Mouse (Mus musculus) hindbrain, postnatal 0 days (tissue): ENCODE results near the gene Tbc1d10c. TPM values are rescaled to one million over a fixed set of nuclear protein-coding genes. Genes with fewer than 3 reads are reported as not detected.

Source experiments
- ATAC-seq: fragments of 200-750 bp; cut with Nextera tagmentation; 2 replicates; pipeline ENCODE4 v1.8.0; 2017; ENCODE audit warnings: mild to moderate bottlenecking, moderate TSS enrichment, moderate library complexity
- DNase-seq: peaks from one replicate; pipeline ENCODE4 v3.0.0-alpha.2; 2015; ENCODE audit warnings: low spot score
- H3K27ac ChIP-seq: fragments of 300-500 bp; sonication (generic); 2 replicates; pipeline ENCODE4 v1.5.1; 2014; ENCODE audit warnings: mild to moderate bottlenecking
- H3K27me3 ChIP-seq: fragments of 300-500 bp; sonication (generic); 2 replicates; pipeline ENCODE4 v1.6.1; 2014; ENCODE audit warnings: low read length, mixed read lengths; ENCODE audit not compliant: insufficient read depth
- H3K36me3 ChIP-seq: fragments of 300-500 bp; sonication (generic); 2 replicates; pipeline ENCODE4 v1.6.1; 2014; ENCODE audit warnings: low read length, mixed read lengths; ENCODE audit not compliant: insufficient read depth
- H3K4me1 ChIP-seq: fragments of 300-500 bp; sonication (generic); 2 replicates; pipeline ENCODE4 v1.6.1; 2014; ENCODE audit warnings: antibody characterized with exemption, low read length, mixed read lengths; ENCODE audit not compliant: insufficient read depth
- H3K4me2 ChIP-seq: fragments of 300-500 bp; sonication (generic); 2 replicates; pipeline ENCODE4 v1.6.1; 2014; ENCODE audit warnings: low read depth, mild to moderate bottlenecking, low read length, moderate library complexity, mixed read lengths
- H3K4me3 ChIP-seq: fragments of 300-500 bp; sonication (generic); 2 replicates; pipeline ENCODE4 v1.5.1; 2014; ENCODE audit warnings: low read length
- H3K9ac ChIP-seq: fragments of 300-500 bp; sonication (generic); replicated peaks from 2 replicates; pipeline ENCODE4 v1.6.1; 2014; ENCODE audit warnings: mild to moderate bottlenecking, low read length, moderate library complexity, mixed read lengths
- H3K9me3 ChIP-seq: fragments of 300-500 bp; sonication (generic); 2 replicates; pipeline ENCODE4 v1.6.1; 2016; ENCODE audit warnings: low read length, mixed read lengths
- CTCF ChIP-seq: IDR thresholded peaks from 2 replicates; pipeline ENCODE4 v1.5.1; 2016; ENCODE audit warnings: antibody characterized with exemption, control low read depth, low read depth
- WGBS: fragments of 180-500 bp; shearing (Covaris S2); extraction: QIAGEN DNeasy Blood & Tissue Kit; methylation state at CpG from one replicate; pipeline ENCODE4 v1.1.7; 2014; 5-methylcytosine and 5-hydroxymethylcytosine counted together
- polyA plus RNA-seq: library from polyadenylated mRNA; unstranded; fragments of >200 nt; fragmentation: Nextera tagmentation; extraction: Ambion mirVana; gene quantifications from 2 replicates; pipeline ENCODE4 v1.2.1, GENCODE M21; 2015
- total RNA-seq: library from RNA; depleted of rRNA; stranded (reverse); fragments of >200 nt; gene quantifications from 2 replicates; pipeline ENCODE4 v1.2.3, GENCODE M21; 2014

The Tbc1d10c gene
- total and polyA plus RNA-seq, 2 experiments from 2014 or later = 0.95 to 3.8 TPM

- 67% methylated on average over 8 of the region's 8 CpGs for WGBS
- TF ChIP-seq CTCF = no peak
- no peaks in the 10 kb centered on the region for H3K27me3 ChIP-seq
Observed at GRCm38 (mm10) chr19:4230415-4230814, 39.3 kb upstream of the Tbc1d10c start.

GRCm38 (mm10) chr19:4229451-4230076, 38.5 kb upstream of the Tbc1d10c start:
- Histone ChIP-seq H3K27me3 (no peaks in the 10 kb centered on the region), H3K4me1 (peaks cover 6% of the 10 kb centered on the region; the same call in 1 of the 2 replicates), H3K36me3 (no peaks in the 10 kb centered on the region), H3K4me3 (no peak overlapping the region), H3K4me2 (no peak overlapping the region), H3K9ac (no peak overlapping the region), H3K27ac (no peak overlapping the region), H3K9me3 (no peaks in the 10 kb centered on the region)
- DNase-seq (no peak), ATAC-seq (no peak)
- no peak for TF ChIP-seq CTCF
- 30% methylated on average over 9 of the region's 9 CpGs for WGBS

More at GRCm38 (mm10) chr19:4230415-4230814, 39.3 kb upstream of the Tbc1d10c start:
- H3K4me2 ChIP-seq = no peak overlapping the region
- no peaks in the 10 kb centered on the region for H3K9me3 ChIP-seq
- ATAC-seq = no peak
- peaks cover 6% of the 10 kb centered on the region; the same call in 1 of the 2 replicates for H3K4me1 ChIP-seq
- H3K36me3 ChIP-seq = no peaks in the 10 kb centered on the region
- no peak overlapping the region for H3K27ac ChIP-seq
- H3K4me3 ChIP-seq = no peak overlapping the region
- no peak overlapping the region for H3K9ac ChIP-seq
- no peak for DNase-seq

DNA sequence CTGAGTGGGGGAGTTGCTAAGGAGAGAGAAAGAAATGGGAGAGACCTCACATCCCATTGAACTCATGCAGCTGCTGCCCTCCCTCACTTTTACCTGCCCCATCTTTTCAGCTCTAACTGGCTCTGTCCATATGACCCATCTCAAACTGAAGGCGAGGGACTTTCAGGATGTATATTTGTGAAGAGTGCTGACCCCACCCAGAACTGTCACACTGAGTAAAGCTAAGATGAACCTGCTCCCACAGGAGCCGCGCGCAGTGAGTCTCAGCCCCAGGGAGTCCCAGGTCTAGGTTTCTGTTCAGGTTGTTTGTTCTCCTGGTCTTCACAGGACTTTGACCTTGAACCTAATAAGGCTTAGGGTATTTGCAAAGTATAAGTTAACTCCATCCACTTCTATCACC, 37.8 kb upstream of the Tbc1d10c start:
- no peak for TF ChIP-seq CTCF
- no peaks in the 10 kb centered on the region for H3K27me3 ChIP-seq
- WGBS = 83% methylated on average over 4 of the region's 4 CpGs
- H3K36me3 ChIP-seq = no peaks in the 10 kb centered on the region
- no peak overlapping the region for H3K4me3 ChIP-seq
- H3K4me1 ChIP-seq = peaks cover 6% of the 10 kb centered on the region; the same call in 1 of the 2 replicates
- H3K27ac ChIP-seq = no peak overlapping the region
- no peak overlapping the region for H3K9ac ChIP-seq
- H3K9me3 ChIP-seq = no peaks in the 10 kb centered on the region
- no peak for DNase-seq
- no peak overlapping the region for H3K4me2 ChIP-seq
- ATAC-seq = no peak

DNA sequence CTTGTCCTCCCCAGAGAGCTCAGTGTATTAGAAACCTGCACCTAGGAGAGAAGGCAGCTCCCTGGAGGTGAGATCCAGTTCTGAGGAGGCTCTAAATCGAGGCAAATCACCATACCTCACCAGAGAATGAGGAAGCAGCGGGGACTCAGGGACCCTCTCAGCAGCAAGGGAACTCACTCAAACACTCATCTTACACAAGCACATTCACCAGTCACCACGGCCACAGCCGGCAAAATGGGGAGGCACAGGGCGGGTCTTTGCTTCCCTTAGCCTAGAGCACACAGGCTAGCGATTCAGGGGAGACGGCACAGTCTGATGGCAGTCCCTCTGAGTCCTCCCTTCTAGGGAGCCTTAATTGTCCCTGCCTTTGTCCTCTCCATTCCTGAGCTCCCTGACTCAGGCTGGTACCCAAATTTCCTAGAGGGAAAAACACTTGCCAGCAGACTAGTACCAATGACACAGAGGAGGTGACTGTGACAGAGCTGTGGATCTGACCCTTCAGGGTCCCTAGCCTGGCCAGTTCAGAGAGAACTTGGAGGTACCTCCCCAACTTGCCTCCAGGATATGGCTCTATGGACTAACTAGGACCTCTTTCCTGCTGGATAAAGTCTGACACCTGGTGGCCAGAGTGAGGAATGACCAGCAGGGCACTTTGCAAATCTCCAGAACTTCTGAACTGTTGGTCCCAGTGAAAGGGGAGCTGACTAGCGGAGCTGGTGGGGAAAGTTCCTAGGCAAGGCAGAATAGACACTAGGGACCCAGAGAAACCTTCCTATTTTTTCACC, 37.0 kb upstream of the Tbc1d10c start:
- Histone ChIP-seq H3K36me3 (no peaks in the 10 kb centered on the region), H3K4me1 (peaks cover 6% of the 10 kb centered on the region; the same call in 1 of the 2 replicates), H3K9ac (no peak overlapping the region), H3K4me3 (no peak overlapping the region), H3K4me2 (no peak overlapping the region), H3K27me3 (no peaks in the 10 kb centered on the region), H3K27ac (no peak overlapping the region), H3K9me3 (no peaks in the 10 kb centered on the region)
- 25% methylated on average over 8 of the region's 8 CpGs for WGBS
- peak; percentile 95 for TF ChIP-seq CTCF
- peak; percentile 22; the same call in 1 of the 2 replicates for ATAC-seq
- peak; percentile 89 for DNase-seq

DNA sequence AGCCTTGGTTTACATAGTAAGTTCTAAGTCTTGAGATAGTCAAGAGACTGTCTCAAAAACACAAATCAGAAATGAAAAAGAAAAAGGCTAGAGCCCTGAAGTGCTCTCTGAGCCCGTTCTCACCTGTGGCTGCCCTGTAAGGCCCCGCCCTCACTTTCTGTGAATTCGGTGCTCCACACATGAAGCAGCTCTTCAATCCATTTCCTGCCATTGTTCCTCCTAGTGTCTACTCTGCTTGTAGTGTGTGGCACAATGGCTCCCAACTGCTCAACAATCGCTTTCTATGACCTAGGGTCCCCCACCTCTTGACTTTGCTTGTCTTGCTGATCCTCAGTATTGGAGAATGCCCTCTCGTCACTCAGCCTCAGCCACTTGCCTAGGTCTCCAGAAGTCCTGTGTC, 36.4 kb upstream of the Tbc1d10c start:
- no peaks in the 10 kb centered on the region for H3K27me3 ChIP-seq
- H3K9ac ChIP-seq = no peak overlapping the region
- DNase-seq (no peak), ATAC-seq (no peak)
- no peaks in the 10 kb centered on the region for H3K36me3 ChIP-seq
- no peaks in the 10 kb centered on the region for H3K9me3 ChIP-seq
- H3K4me2 ChIP-seq = no peak overlapping the region
- H3K4me3 ChIP-seq = no peak overlapping the region
- no peak for TF ChIP-seq CTCF
- WGBS = 68% methylated on average over 5 of the region's 5 CpGs
- no peak overlapping the region for H3K27ac ChIP-seq
- H3K4me1 ChIP-seq = peaks cover 4% of the 10 kb centered on the region; the same call in 1 of the 2 replicates

GRCm38 (mm10) chr19:4226779-4227178, 35.7 kb upstream of the Tbc1d10c start:
- no peaks in the 10 kb centered on the region for H3K36me3 ChIP-seq
- WGBS = 89% methylated on average over 7 of the region's 7 CpGs

More at GRCm38 (mm10) chr19:4226779-4227178, 35.7 kb upstream of the Tbc1d10c start:
- DNase-seq = no peak
- TF ChIP-seq CTCF = no peak
- H3K4me1 ChIP-seq = no peaks in the 10 kb centered on the region
- H3K27me3 ChIP-seq = no peaks in the 10 kb centered on the region
- ATAC-seq = no peak
- no peaks in the 10 kb centered on the region for H3K9me3 ChIP-seq
- no peak overlapping the region for H3K9ac ChIP-seq
- H3K4me2 ChIP-seq = no peak overlapping the region
- H3K4me3 ChIP-seq = no peak overlapping the region
- no peak overlapping the region for H3K27ac ChIP-seq
